ENCODE assay signal across 9 mouse cellular contexts in the genomic region with DNA sequence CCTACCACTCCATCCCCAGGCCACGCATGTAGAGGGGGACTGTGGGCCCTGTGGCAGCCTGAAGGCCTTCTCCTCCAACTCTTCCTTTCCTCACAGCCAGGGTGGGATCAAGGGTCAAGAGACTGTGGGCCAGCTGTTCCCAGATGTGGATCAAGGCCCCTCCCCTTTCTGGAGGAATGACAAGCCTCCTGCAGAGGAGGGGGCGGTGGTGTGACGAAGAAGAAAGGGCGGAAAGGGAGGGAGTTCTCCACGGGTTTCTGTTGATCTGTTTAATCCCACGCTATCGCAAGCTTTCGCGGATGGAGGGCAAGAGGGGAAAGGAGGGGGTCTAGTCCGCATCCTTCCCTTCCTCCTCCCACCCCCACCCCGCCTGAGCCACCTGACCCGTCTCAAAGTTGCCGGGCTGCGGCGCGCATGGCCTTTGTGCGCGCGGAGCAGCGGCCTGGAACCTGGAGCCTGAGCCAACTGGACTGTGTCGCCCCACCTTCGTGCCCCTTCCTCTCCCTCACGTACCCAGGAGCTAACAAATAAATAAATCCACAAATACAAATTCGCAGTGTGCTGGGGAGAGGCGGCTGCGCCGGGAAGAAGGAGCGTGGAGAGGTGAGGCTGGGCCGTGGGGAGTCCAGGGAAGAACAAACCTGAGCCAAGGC. TPM values are rescaled to one million over a fixed set of nuclear protein-coding genes. Genes with fewer than 3 reads are reported as not detected.
A peak's percentile ranks its signal among the peaks of the same experiment; 100 is the strongest.
DNase-seq lines count a peak whose midpoint lies in the region; ATAC-seq and TF ChIP-seq lines count a peak whose summit lies in the region.
"Had no signal": no experiment of that assay in that cellular context is flagged by ENCODE, and none has a peak within 500 bp of the region (broad histone marks: within the 10 kb centered on the region; RNA-seq: fewer than 3 reads in every experiment).

No protein-coding gene starts in this region.

- no peak for DNase-seq in heart, adult 2 months
- DNase-seq in NIH3T3 (ENCODE audit: low read depth): peak; percentile 7
- peak; percentile 82 for DNase-seq in forebrain, embryonic 11.5 days (ENCODE audit: low spot score)
- no peak for DNase-seq in liver, embryonic 11.5 days (ENCODE audit: low spot score)
- DNase-seq in frontal cortex, postnatal 25 days (ENCODE audit: low spot score in 2 of 2): no peak

- peaks cover 100% of the 10 kb centered on the region for H3K27me3 ChIP-seq in heart, embryonic 12.5 days (replicated peaks)
- H3K27me3 ChIP-seq in heart, adult 2 months (ENCODE audit: control insufficient read depth, insufficient read depth, low read length): peaks cover 29% of the 10 kb centered on the region
- no peaks in the 10 kb centered on the region for H3K27me3 ChIP-seq in forebrain, embryonic 11.5 days (ENCODE audit: control insufficient read depth, insufficient read depth, low read length)
- H3K27me3 ChIP-seq in midbrain, embryonic 13.5 days: no peaks in the 10 kb centered on the region
- peaks cover 89% of the 10 kb centered on the region for H3K27me3 ChIP-seq in liver, embryonic 11.5 days (replicated peaks; ENCODE audit: control insufficient read depth, insufficient read depth, low read length)

- no peaks in the 10 kb centered on the region for H3K9me3 ChIP-seq in heart, embryonic 12.5 days (replicated peaks)
- no peaks in the 10 kb centered on the region for H3K9me3 ChIP-seq in forebrain, embryonic 11.5 days (ENCODE audit: control insufficient read depth, low read length)
- no peaks in the 10 kb centered on the region for H3K9me3 ChIP-seq in midbrain, embryonic 13.5 days
- H3K9me3 ChIP-seq in liver, embryonic 11.5 days (ENCODE audit: control insufficient read depth, low read length): no peaks in the 10 kb centered on the region
- H3K9me3 ChIP-seq: limb, embryonic 13.5 days had no signal

- H3K27ac ChIP-seq in heart, embryonic 12.5 days (ENCODE audit: poor library complexity, severe bottlenecking): no peak overlapping the region
- H3K27ac ChIP-seq in heart, adult 2 months: no peak overlapping the region
- H3K27ac ChIP-seq in forebrain, embryonic 11.5 days (ENCODE audit: low read depth, low read length): peak overlapping the region; percentile 99
- H3K27ac ChIP-seq in midbrain, embryonic 13.5 days: peak overlapping the region; percentile 100
- H3K27ac ChIP-seq in liver, embryonic 11.5 days (ENCODE audit: low read depth, low read length): no peak overlapping the region
- H3K27ac ChIP-seq: limb, embryonic 13.5 days had no signal

- ATAC-seq in heart, embryonic 12.5 days (ENCODE audit: insufficient number of reproducible peaks, low FRiP score): no peak
- peak; percentile 3; the same call in 1 of the 2 replicates for ATAC-seq in forebrain, embryonic 11.5 days (replicated peaks; ENCODE audit: low FRiP score)
- ATAC-seq in midbrain, embryonic 13.5 days: 0 out of 2 replicates have a peak, but pooled peaks have one; percentile 2
- ATAC-seq in erythroid progenitor cell, adult 5-6 weeks (replicated peaks; ENCODE audit: low FRiP score, poor library complexity, severe bottlenecking): no peak
- ATAC-seq in liver, embryonic 11.5 days (replicated peaks; ENCODE audit: low FRiP score): no peak

- H3K4me3 ChIP-seq in heart, embryonic 12.5 days: 0 out of 2 replicates have a peak overlapping the region, but pooled peaks have one; percentile 9
- H3K4me3 ChIP-seq in heart, adult 2 months: no peak overlapping the region
- peak overlapping the region; percentile 89 for H3K4me3 ChIP-seq in forebrain, embryonic 11.5 days (ENCODE audit: low read depth, low read length)
- H3K4me3 ChIP-seq in midbrain, embryonic 13.5 days (replicated peaks): peak overlapping the region; percentile 98
- no peak overlapping the region for H3K4me3 ChIP-seq in liver, embryonic 11.5 days (ENCODE audit: low read depth, low read length)
- H3K4me3 ChIP-seq: limb, embryonic 13.5 days had no signal

- no peak for TF ChIP-seq POLR2A in heart, adult 2 months (IDR thresholded peaks at IDR 0.05; ENCODE audit: insufficient read depth, low read depth, low read length)

- H3K79me2 ChIP-seq in heart, adult 2 months (replicated peaks; ENCODE audit: control insufficient read depth, insufficient read depth, low read length): no peaks in the 10 kb centered on the region

- peaks cover 30% of the 10 kb centered on the region for H3K4me1 ChIP-seq in heart, embryonic 12.5 days (replicated peaks)
- H3K4me1 ChIP-seq in heart, adult 2 months (ENCODE audit: control insufficient read depth, insufficient read depth, low read length): no peaks in the 10 kb centered on the region; the same call in 1 of the 2 replicates
- H3K4me1 ChIP-seq in forebrain, embryonic 11.5 days (replicated peaks; ENCODE audit: control insufficient read depth, insufficient read depth, low read length): peaks cover 34% of the 10 kb centered on the region
- H3K4me1 ChIP-seq in midbrain, embryonic 13.5 days (replicated peaks): peaks cover 71% of the 10 kb centered on the region
- peaks cover 10% of the 10 kb centered on the region for H3K4me1 ChIP-seq in liver, embryonic 11.5 days (replicated peaks; ENCODE audit: control insufficient read depth, insufficient read depth, low read length)

- H3K9ac ChIP-seq in heart, embryonic 12.5 days: no peak overlapping the region
- no peak overlapping the region for H3K9ac ChIP-seq in heart, adult 2 months (ENCODE audit: low read depth, low read length)
- peak overlapping the region; percentile 97 for H3K9ac ChIP-seq in forebrain, embryonic 11.5 days (ENCODE audit: low read length)
- H3K9ac ChIP-seq in midbrain, embryonic 13.5 days (replicated peaks): peak overlapping the region; percentile 100
- H3K9ac ChIP-seq in liver, embryonic 11.5 days (ENCODE audit: low read depth, low read length): no peak overlapping the region
- H3K9ac ChIP-seq: limb, embryonic 13.5 days had no signal

- intact Hi-C loops in heart, adult 2 months (cut with DNase I): loop anchor here (5.0 kb wide), 1 partner anchor 93 kb away; no protein-coding TSS in a partner anchor

- no peak for TF ChIP-seq EP300 in heart, adult 2 months (IDR thresholded peaks at IDR 0.05; ENCODE audit: insufficient read depth, low read depth, low read length)

- 2% methylated on average over 29 of the region's 29 CpGs for WGBS in heart, embryonic 12.5 days
- 4% methylated on average over 29 of the region's 29 CpGs for WGBS in heart, adult 2 months
- WGBS in forebrain, embryonic 11.5 days: under 1% methylated on average over 29 of the region's 29 CpGs
- WGBS in midbrain, embryonic 13.5 days: under 1% methylated on average over 27 of the region's 29 CpGs
- WGBS in liver, embryonic 11.5 days: 2% methylated on average over 27 of the region's 29 CpGs

- 0 out of 2 replicates have a peak overlapping the region, but pooled peaks have one; percentile 12 for H3K4me2 ChIP-seq in heart, embryonic 12.5 days
- H3K4me2 ChIP-seq in forebrain, embryonic 11.5 days (ENCODE audit: low read depth, low read length, severe bottlenecking): peak overlapping the region; percentile 84
- peak overlapping the region; percentile 75 for H3K4me2 ChIP-seq in midbrain, embryonic 13.5 days (replicated peaks)
- H3K4me2 ChIP-seq in liver, embryonic 11.5 days: no peak overlapping the region
- H3K4me2 ChIP-seq: limb, embryonic 13.5 days had no signal

- no peaks in the 10 kb centered on the region for H3K36me3 ChIP-seq in heart, embryonic 12.5 days
- H3K36me3 ChIP-seq in heart, adult 2 months (ENCODE audit: control insufficient read depth, insufficient read depth, low read length): no peaks in the 10 kb centered on the region
- no peaks in the 10 kb centered on the region for H3K36me3 ChIP-seq in forebrain, embryonic 11.5 days (ENCODE audit: control insufficient read depth, insufficient read depth, low read length)
- H3K36me3 ChIP-seq in midbrain, embryonic 13.5 days: peaks cover 4% of the 10 kb centered on the region
- H3K36me3 ChIP-seq in liver, embryonic 11.5 days (ENCODE audit: control insufficient read depth, insufficient read depth, low read length): no peaks in the 10 kb centered on the region
- H3K36me3 ChIP-seq: limb, embryonic 13.5 days had no signal

- no peak for TF ChIP-seq CTCF in heart, adult 2 months (IDR thresholded peaks at IDR 0.05)

RNA-seq across cellular contexts. Expression of a gene that starts 30.2 kb away (rescaled TPM):
- 44.9 and 47.0 TPM in 2 replicates for polyA plus RNA-seq in heart, embryonic 12.5 days (2016; fragmentation: Nextera tagmentation; extraction: Ambion mirVana)
- 10 to 100 TPM; 31.7 to 36.4 TPM for total RNA-seq in heart, adult 2 months (2021)
- polyA plus RNA-seq in heart, adult 2 months (2012; rRNA removed): 30.8 and 51.1 TPM in 2 replicates
- 74.5 and 75.4 TPM in 2 replicates for polyA plus RNA-seq in forebrain, embryonic 11.5 days (2014; fragmentation: Nextera tagmentation; extraction: Ambion mirVana)
- 37.7 and 47.2 TPM in 2 replicates for polyA plus RNA-seq in midbrain, embryonic 13.5 days (2015; fragmentation: Nextera tagmentation; extraction: Ambion mirVana)
- 28.1 and 35.0 TPM in 2 replicates for total RNA-seq in erythroid progenitor cell, adult 5-6 weeks (2015; ENCODE audit: low replicate concordance)
- 12.1 and 37.7 TPM in 2 replicates for total RNA-seq in erythroid progenitor cell, adult 5-6 weeks (2017; ENCODE audit: low replicate concordance)
- 59.2 and 64.8 TPM in 2 replicates for polyA plus RNA-seq in liver, embryonic 11.5 days (2014; fragmentation: Nextera tagmentation; extraction: Ambion mirVana)

RNA-seq across cellular contexts. Expression of a gene that starts 38.3 kb away (rescaled TPM):
- 0.32 and 0.46 TPM in 2 replicates for polyA plus RNA-seq in heart, embryonic 12.5 days (2016; fragmentation: Nextera tagmentation; extraction: Ambion mirVana)
- total RNA-seq in heart, adult 2 months (2021): not detected
- polyA plus RNA-seq in heart, adult 2 months (2012; rRNA removed): not detected in 2 replicates
- 0.35 and 0.36 TPM in 2 replicates for polyA plus RNA-seq in forebrain, embryonic 11.5 days (2014; fragmentation: Nextera tagmentation; extraction: Ambion mirVana)
- 0.27 and 0.55 TPM in 2 replicates for polyA plus RNA-seq in midbrain, embryonic 13.5 days (2015; fragmentation: Nextera tagmentation; extraction: Ambion mirVana)
- not detected in 2 replicates for total RNA-seq in erythroid progenitor cell, adult 5-6 weeks (2015; ENCODE audit: low replicate concordance)
- not detected in 2 replicates for total RNA-seq in erythroid progenitor cell, adult 5-6 weeks (2017; ENCODE audit: low replicate concordance)
- not detected in 2 replicates for polyA plus RNA-seq in liver, embryonic 11.5 days (2014; fragmentation: Nextera tagmentation; extraction: Ambion mirVana)
- polyA plus RNA-seq: limb, embryonic 13.5 days had no signal

Comparison
In these comparisons a context has a peak if more than half of its experiments do, and no peak if none do; other contexts are left out.
1. H3K4me3 ChIP-seq: peak in heart, embryonic 12.5 days (single experiment), forebrain, embryonic 11.5 days (single experiment) and midbrain, embryonic 13.5 days (single experiment); none in heart, adult 2 months (single experiment) and liver, embryonic 11.5 days (single experiment).
2. ATAC-seq: peak in forebrain, embryonic 11.5 days (single experiment) and midbrain, embryonic 13.5 days (single experiment); none in heart, embryonic 12.5 days (single experiment), erythroid progenitor cell, adult 5-6 weeks (single experiment) and liver, embryonic 11.5 days (single experiment).
3. H3K27ac ChIP-seq: peak in forebrain, embryonic 11.5 days (single experiment) and midbrain, embryonic 13.5 days (single experiment); none in heart, embryonic 12.5 days (single experiment), heart, adult 2 months (single experiment) and liver, embryonic 11.5 days (single experiment).
4. H3K9ac ChIP-seq: peak in forebrain, embryonic 11.5 days (single experiment) and midbrain, embryonic 13.5 days (single experiment); none in heart, embryonic 12.5 days (single experiment), heart, adult 2 months (single experiment) and liver, embryonic 11.5 days (single experiment).
5. DNase-seq: peak in NIH3T3 (single experiment) and forebrain, embryonic 11.5 days (single experiment); none in heart, adult 2 months (0 of 2), liver, embryonic 11.5 days (single experiment) and frontal cortex, postnatal 25 days (0 of 2).